Mouse (Mus musculus): ENCODE results near the gene Lrig1. TPM values are rescaled to one million over a fixed set of nuclear protein-coding genes. Genes with fewer than 3 reads are reported as not detected.
A peak's percentile ranks its signal among the peaks of the same experiment; 100 is the strongest.

Gene Lrig1
- polyA plus RNA-seq, 1 experiment, result 7.4 TPM

GRCm38 (mm10) chr6:94644641-94645040 is 55.3 kb downstream of the Lrig1 start:
- DNase-seq (ENCODE audit: low read depth in 1 of 2, low spot score in 2 of 2), result no peak
- TF ChIP-seq POLR2A (IDR thresholded peaks at IDR 0.05; ENCODE audit: low read depth, low read length), result no peak
- TF ChIP-seq CTCF (IDR thresholded peaks at IDR 0.05; ENCODE audit: extremely low read depth, insufficient read depth, insufficient read length, insufficient replicate concordance), result no peak
- Histone ChIP-seq H3K4me3 (ENCODE audit: extremely low read depth, insufficient read depth, insufficient read length) (no peak overlapping the region), H3K36me3 (ENCODE audit: control insufficient read depth, insufficient read depth, low read length) (no peaks in the 10 kb centered on the region), H3K4me1 (ENCODE audit: control insufficient read depth, insufficient read depth, insufficient read length) (peaks cover 5% of the 10 kb centered on the region; the same call in 1 of the 2 replicates), H3K27ac (ENCODE audit: insufficient read depth, low read length) (no peak overlapping the region), H3K27me3 (ENCODE audit: control insufficient read depth, insufficient read depth, low read length) (no peaks in the 10 kb centered on the region)
- WGBS, result 48% methylated on average over 3 of the region's 3 CpGs

- Histone ChIP-seq H3K4me1 (ENCODE audit: control insufficient read depth, insufficient read depth, insufficient read length) (peaks cover 5% of the 10 kb centered on the region; the same call in 1 of the 2 replicates), H3K36me3 (ENCODE audit: control insufficient read depth, insufficient read depth, low read length) (no peaks in the 10 kb centered on the region), H3K27me3 (ENCODE audit: control insufficient read depth, insufficient read depth, low read length) (no peaks in the 10 kb centered on the region), H3K27ac (ENCODE audit: insufficient read depth, low read length) (no peak overlapping the region), H3K4me3 (ENCODE audit: extremely low read depth, insufficient read depth, insufficient read length) (no peak overlapping the region)
- WGBS, result 75% methylated on average over 2 of the region's 2 CpGs
- DNase-seq (ENCODE audit: low read depth in 1 of 2, low spot score in 2 of 2), result no peak
- TF ChIP-seq CTCF (IDR thresholded peaks at IDR 0.05; ENCODE audit: extremely low read depth, insufficient read depth, insufficient read length, insufficient replicate concordance) (no peak), POLR2A (IDR thresholded peaks at IDR 0.05; ENCODE audit: low read depth, low read length) (no peak)
Observed at GRCm38 (mm10) chr6:94643989-94644388, 56.0 kb downstream of the Lrig1 start.

GRCm38 (mm10) chr6:94642048-94642447 is 57.9 kb downstream of the Lrig1 start:
- TF ChIP-seq CTCF (IDR thresholded peaks at IDR 0.05; ENCODE audit: extremely low read depth, insufficient read depth, insufficient read length, insufficient replicate concordance) (no peak), POLR2A (IDR thresholded peaks at IDR 0.05; ENCODE audit: low read depth, low read length) (no peak)
- Histone ChIP-seq H3K27me3 (ENCODE audit: control insufficient read depth, insufficient read depth, low read length) (no peaks in the 10 kb centered on the region), H3K27ac (ENCODE audit: insufficient read depth, low read length) (no peak overlapping the region), H3K4me1 (ENCODE audit: control insufficient read depth, insufficient read depth, insufficient read length) (peaks cover 3% of the 10 kb centered on the region; the same call in 1 of the 2 replicates), H3K4me3 (ENCODE audit: extremely low read depth, insufficient read depth, insufficient read length) (no peak overlapping the region), H3K36me3 (ENCODE audit: control insufficient read depth, insufficient read depth, low read length) (no peaks in the 10 kb centered on the region)
- DNase-seq (ENCODE audit: low read depth in 1 of 2, low spot score in 2 of 2), result no peak
- WGBS, result 94% methylated on average over 1 of the region's 1 CpGs

GRCm38 (mm10) chr6:94640297-94640696 is 59.7 kb downstream of the Lrig1 start:
- H3K27me3 ChIP-seq (ENCODE audit: control insufficient read depth, insufficient read depth, low read length), result no peaks in the 10 kb centered on the region
- H3K36me3 ChIP-seq (ENCODE audit: control insufficient read depth, insufficient read depth, low read length), result no peaks in the 10 kb centered on the region
- H3K4me3 ChIP-seq (ENCODE audit: extremely low read depth, insufficient read depth, insufficient read length), result no peak overlapping the region
- TF ChIP-seq CTCF (IDR thresholded peaks at IDR 0.05; ENCODE audit: extremely low read depth, insufficient read depth, insufficient read length, insufficient replicate concordance) (no peak), POLR2A (IDR thresholded peaks at IDR 0.05; ENCODE audit: low read depth, low read length) (no peak)
- H3K4me1 ChIP-seq (ENCODE audit: control insufficient read depth, insufficient read depth, insufficient read length), result peaks cover 6% of the 10 kb centered on the region; the same call in 1 of the 2 replicates
- no peak overlapping the region for H3K27ac ChIP-seq (ENCODE audit: insufficient read depth, low read length)
- no peak for DNase-seq (ENCODE audit: low read depth in 1 of 2, low spot score in 2 of 2)
- WGBS, result 63% methylated on average over 7 of the region's 7 CpGs

GRCm38 (mm10) chr6:94637024-94637434 is 62.9 kb downstream of the Lrig1 start:
- H3K27ac ChIP-seq (ENCODE audit: insufficient read depth, low read length), result no peak overlapping the region
- DNase-seq (ENCODE audit: low read depth in 1 of 2, low spot score in 2 of 2), result no peak
- H3K4me1 ChIP-seq (ENCODE audit: control insufficient read depth, insufficient read depth, insufficient read length), result peaks cover 16% of the 10 kb centered on the region; the same call in 1 of the 2 replicates
- 62% methylated on average over 5 of the region's 5 CpGs for WGBS
- no peak for TF ChIP-seq CTCF (IDR thresholded peaks at IDR 0.05; ENCODE audit: extremely low read depth, insufficient read depth, insufficient read length, insufficient replicate concordance)
- TF ChIP-seq POLR2A (IDR thresholded peaks at IDR 0.05; ENCODE audit: low read depth, low read length), result no peak
- no peaks in the 10 kb centered on the region for H3K27me3 ChIP-seq (ENCODE audit: control insufficient read depth, insufficient read depth, low read length)
- no peak overlapping the region for H3K4me3 ChIP-seq (ENCODE audit: extremely low read depth, insufficient read depth, insufficient read length)
- no peaks in the 10 kb centered on the region for H3K36me3 ChIP-seq (ENCODE audit: control insufficient read depth, insufficient read depth, low read length)

GRCm38 (mm10) chr6:94635343-94635742 is 64.6 kb downstream of the Lrig1 start:
- Histone ChIP-seq H3K4me3 (ENCODE audit: extremely low read depth, insufficient read depth, insufficient read length) (no peak overlapping the region), H3K4me1 (ENCODE audit: control insufficient read depth, insufficient read depth, insufficient read length) (peaks cover 16% of the 10 kb centered on the region; the same call in 1 of the 2 replicates), H3K27ac (ENCODE audit: insufficient read depth, low read length) (no peak overlapping the region; the same call in 1 of the 2 replicates), H3K27me3 (ENCODE audit: control insufficient read depth, insufficient read depth, low read length) (no peaks in the 10 kb centered on the region), H3K36me3 (ENCODE audit: control insufficient read depth, insufficient read depth, low read length) (no peaks in the 10 kb centered on the region)
- WGBS, result 80% methylated on average over 1 of the region's 1 CpGs
- no peak for DNase-seq (ENCODE audit: low read depth in 1 of 2, low spot score in 2 of 2)
- TF ChIP-seq POLR2A (IDR thresholded peaks at IDR 0.05; ENCODE audit: low read depth, low read length) (no peak), CTCF (IDR thresholded peaks at IDR 0.05; ENCODE audit: extremely low read depth, insufficient read depth, insufficient read length, insufficient replicate concordance) (no peak)

GRCm38 (mm10) chr6:94634710-94635109 is 65.2 kb downstream of the Lrig1 start:
- Histone ChIP-seq H3K27ac (ENCODE audit: insufficient read depth, low read length) (peak overlapping the region; percentile 3; the same call in 1 of the 2 replicates), H3K36me3 (ENCODE audit: control insufficient read depth, insufficient read depth, low read length) (no peaks in the 10 kb centered on the region), H3K27me3 (ENCODE audit: control insufficient read depth, insufficient read depth, low read length) (no peaks in the 10 kb centered on the region), H3K4me1 (ENCODE audit: control insufficient read depth, insufficient read depth, insufficient read length) (peaks cover 13% of the 10 kb centered on the region; the same call in 1 of the 2 replicates), H3K4me3 (ENCODE audit: extremely low read depth, insufficient read depth, insufficient read length) (no peak overlapping the region)
- DNase-seq (ENCODE audit: low read depth in 1 of 2, low spot score in 2 of 2), result no peak
- WGBS, result 62% methylated on average over 9 of the region's 9 CpGs
- no peak for TF ChIP-seq POLR2A (IDR thresholded peaks at IDR 0.05; ENCODE audit: low read depth, low read length)
- no peak for TF ChIP-seq CTCF (IDR thresholded peaks at IDR 0.05; ENCODE audit: extremely low read depth, insufficient read depth, insufficient read length, insufficient replicate concordance)

All from spleen, adult 2 months (tissue).